Mouse (Mus musculus): Measurements from ENCODE around the gene Atxn1. TPM values are rescaled to one million over a fixed set of nuclear protein-coding genes. Genes with fewer than 3 reads are reported as not detected.

Gene Atxn1
- polyA plus RNA-seq, 1 experiment from 2014 or later = 7.7 TPM

DNA sequence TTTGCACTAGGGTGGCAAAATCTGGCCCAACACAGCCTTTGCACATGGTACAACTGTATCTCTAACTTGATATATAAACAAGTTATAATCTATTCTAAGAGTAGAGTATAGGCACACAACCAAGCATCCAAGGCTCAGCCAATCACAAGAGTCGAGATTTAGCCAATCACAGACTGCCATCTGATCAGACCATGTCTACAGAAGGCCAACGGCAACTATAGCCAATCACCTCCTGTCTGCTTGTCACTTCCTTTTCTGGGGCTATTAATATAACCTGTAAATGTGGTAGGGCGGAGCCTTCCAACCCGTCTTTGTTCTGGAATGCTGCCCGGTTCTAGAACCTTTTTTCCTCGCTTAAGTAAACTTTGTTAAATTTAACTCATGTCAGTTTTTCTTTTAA is 167.1 kb downstream of the Atxn1 start:
- ATAC-seq (ENCODE audit: insufficient number of reproducible peaks, low FRiP score) = no peak
- Histone ChIP-seq H3K27me3 (replicated peaks) (no peaks in the 10 kb centered on the region), H3K27ac (ENCODE audit: poor library complexity, severe bottlenecking) (no peak overlapping the region), H3K9ac (no peak overlapping the region), H3K9me3 (replicated peaks) (no peaks in the 10 kb centered on the region), H3K4me2 (no peak overlapping the region), H3K4me3 (no peak overlapping the region), H3K36me3 (peaks cover 22% of the 10 kb centered on the region), H3K4me1 (replicated peaks) (0 out of 2 replicates have a peak, but pooled peaks cover 4% of the 10 kb centered on the region)
- WGBS = 69% methylated on average over 6 of the region's 6 CpGs

DNA sequence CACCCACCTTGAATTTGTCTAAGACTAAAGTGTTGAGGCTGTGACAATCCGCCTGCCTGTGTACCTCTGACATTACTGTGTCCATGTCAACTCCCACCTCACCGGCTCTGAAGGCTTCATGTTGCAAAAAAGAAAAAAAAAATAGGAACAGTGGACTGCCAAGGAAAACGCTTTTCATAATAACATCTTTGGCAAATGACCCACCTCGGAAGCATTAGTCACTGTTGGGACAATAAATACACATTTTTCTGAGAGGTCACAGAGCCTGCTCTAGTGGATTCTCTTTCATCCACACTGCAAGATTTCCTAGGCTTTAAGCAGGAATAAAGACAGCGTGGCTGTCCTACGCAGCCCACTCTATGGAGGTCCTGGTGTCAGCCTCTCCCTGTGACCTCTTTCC is 168.5 kb downstream of the Atxn1 start:
- ATAC-seq (ENCODE audit: insufficient number of reproducible peaks, low FRiP score) = no peak
- Histone ChIP-seq H3K9ac (no peak overlapping the region), H3K27me3 (replicated peaks) (no peaks in the 10 kb centered on the region), H3K36me3 (peaks cover 29% of the 10 kb centered on the region), H3K27ac (ENCODE audit: poor library complexity, severe bottlenecking) (no peak overlapping the region), H3K4me3 (no peak overlapping the region), H3K4me2 (no peak overlapping the region), H3K9me3 (replicated peaks) (no peaks in the 10 kb centered on the region), H3K4me1 (replicated peaks) (0 out of 2 replicates have a peak, but pooled peaks cover 4% of the 10 kb centered on the region)
- 89% methylated on average over 6 of the region's 6 CpGs for WGBS

DNA sequence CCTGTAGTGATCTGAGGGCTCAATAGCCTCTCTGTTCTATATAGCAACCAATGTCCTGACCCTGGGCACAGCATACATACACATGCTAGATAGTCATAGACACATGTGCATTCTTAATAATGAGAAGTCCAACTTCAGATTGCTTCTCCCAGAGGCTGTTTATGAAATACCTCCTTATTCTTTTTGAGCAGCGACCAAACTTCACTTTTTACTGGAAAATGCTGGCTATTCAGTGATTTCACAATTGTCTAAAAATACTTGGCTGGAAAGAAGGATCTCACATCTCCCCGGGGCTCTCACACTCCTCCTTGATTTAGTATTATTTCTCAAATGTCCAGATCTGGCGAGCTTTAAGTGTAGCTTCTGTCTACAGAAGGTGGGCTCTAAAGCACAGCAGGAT is 171.0 kb downstream of the Atxn1 start:
- 0 out of 2 replicates have a peak, but pooled peaks cover 4% of the 10 kb centered on the region for H3K4me1 ChIP-seq (replicated peaks)
- H3K36me3 ChIP-seq = peaks cover 35% of the 10 kb centered on the region
- H3K27ac ChIP-seq (ENCODE audit: poor library complexity, severe bottlenecking) = no peak overlapping the region
- no peak overlapping the region for H3K4me2 ChIP-seq
- H3K4me3 ChIP-seq = no peak overlapping the region
- H3K27me3 ChIP-seq (replicated peaks) = no peaks in the 10 kb centered on the region
- H3K9ac ChIP-seq = no peak overlapping the region
- 79% methylated on average over 3 of the region's 3 CpGs for WGBS
- no peaks in the 10 kb centered on the region for H3K9me3 ChIP-seq (replicated peaks)
- no peak for ATAC-seq (ENCODE audit: insufficient number of reproducible peaks, low FRiP score)

DNA sequence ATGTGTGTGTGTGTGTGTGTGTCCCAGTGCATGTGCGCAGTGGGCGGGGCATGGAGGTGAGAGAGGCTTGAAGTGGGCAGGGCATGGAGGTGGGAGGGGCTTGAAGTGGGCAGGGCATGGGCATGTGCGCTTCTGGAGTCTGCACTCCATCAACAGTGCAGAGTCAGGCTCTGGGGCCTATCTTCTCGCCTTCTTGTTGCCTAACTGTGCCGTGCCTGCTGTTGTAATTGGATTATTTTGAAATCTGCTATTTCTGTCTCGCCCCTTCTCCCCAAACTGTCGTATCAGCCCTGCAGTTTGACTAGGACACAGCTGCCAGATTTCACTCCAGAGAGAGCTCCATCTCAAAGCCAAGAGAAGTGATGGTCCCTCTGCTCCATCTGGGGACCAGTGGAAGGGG is 178.4 kb downstream of the Atxn1 start:
- H3K27me3 ChIP-seq (replicated peaks) = no peaks in the 10 kb centered on the region
- no peak overlapping the region for H3K4me3 ChIP-seq
- no peak for ATAC-seq (ENCODE audit: insufficient number of reproducible peaks, low FRiP score)
- H3K4me1 ChIP-seq (replicated peaks) = peaks cover 4% of the 10 kb centered on the region; the same call in 1 of the 2 replicates
- H3K36me3 ChIP-seq = peaks cover 17% of the 10 kb centered on the region
- 71% methylated on average over 7 of the region's 7 CpGs for WGBS
- H3K27ac ChIP-seq (ENCODE audit: poor library complexity, severe bottlenecking) = no peak overlapping the region
- no peak overlapping the region for H3K9ac ChIP-seq
- H3K9me3 ChIP-seq (replicated peaks) = no peaks in the 10 kb centered on the region
- no peak overlapping the region for H3K4me2 ChIP-seq

DNA sequence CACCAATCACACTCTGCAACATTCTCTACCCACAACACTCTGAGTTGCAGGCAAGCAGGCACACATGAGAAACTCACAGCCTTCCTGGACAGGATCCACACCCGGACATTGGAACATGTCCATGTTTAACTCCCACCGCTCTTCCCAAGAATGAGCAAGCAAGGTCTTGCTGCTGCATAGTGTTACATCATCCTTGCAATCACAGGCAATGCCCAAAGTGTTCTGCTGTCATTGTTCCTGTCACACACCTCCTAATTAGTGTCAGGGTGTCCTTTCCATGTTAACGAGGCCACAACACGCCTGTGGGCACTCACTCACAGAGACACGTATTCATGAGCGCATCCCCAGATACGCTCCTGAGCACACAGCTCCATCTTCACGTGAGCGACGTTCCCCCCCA is 181.1 kb downstream of the Atxn1 start:
- Histone ChIP-seq H3K36me3 (peaks cover 13% of the 10 kb centered on the region), H3K4me3 (no peak overlapping the region), H3K27me3 (replicated peaks) (no peaks in the 10 kb centered on the region), H3K4me1 (replicated peaks) (peaks cover 4% of the 10 kb centered on the region; the same call in 1 of the 2 replicates), H3K27ac (ENCODE audit: poor library complexity, severe bottlenecking) (no peak overlapping the region), H3K9ac (no peak overlapping the region), H3K4me2 (no peak overlapping the region), H3K9me3 (replicated peaks) (no peaks in the 10 kb centered on the region)
- ATAC-seq (ENCODE audit: insufficient number of reproducible peaks, low FRiP score) = no peak
- WGBS = 78% methylated on average over 10 of the region's 10 CpGs

DNA sequence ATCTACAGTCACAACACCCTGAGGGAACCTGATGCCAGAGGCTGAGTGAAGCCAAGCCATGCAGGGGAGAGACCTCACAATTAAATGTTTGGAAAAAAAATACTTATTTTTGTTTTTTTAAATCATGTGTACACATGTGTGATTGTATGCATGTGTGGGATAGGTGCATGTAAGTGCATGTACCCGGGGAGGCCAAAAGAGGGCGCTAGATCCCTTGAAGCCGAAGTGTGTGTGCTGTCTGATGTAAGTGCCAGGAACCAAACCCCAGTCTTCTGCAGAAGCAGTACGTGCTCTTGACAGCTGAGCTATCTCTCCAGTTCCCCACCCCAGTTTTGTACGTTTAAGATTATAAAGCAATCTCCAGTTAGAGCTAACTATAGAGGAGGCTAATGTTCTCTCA is 186.1 kb downstream of the Atxn1 start:
- ATAC-seq (ENCODE audit: insufficient number of reproducible peaks, low FRiP score) = no peak
- H3K4me3 ChIP-seq = no peak overlapping the region
- WGBS = 81% methylated on average over 5 of the region's 5 CpGs
- H3K9ac ChIP-seq = no peak overlapping the region
- H3K27me3 ChIP-seq (replicated peaks) = no peaks in the 10 kb centered on the region
- H3K27ac ChIP-seq (ENCODE audit: poor library complexity, severe bottlenecking) = no peak overlapping the region
- no peak overlapping the region for H3K4me2 ChIP-seq
- no peaks in the 10 kb centered on the region for H3K9me3 ChIP-seq (replicated peaks)
- H3K4me1 ChIP-seq (replicated peaks) = peaks cover 23% of the 10 kb centered on the region
- peaks cover 12% of the 10 kb centered on the region for H3K36me3 ChIP-seq

DNA sequence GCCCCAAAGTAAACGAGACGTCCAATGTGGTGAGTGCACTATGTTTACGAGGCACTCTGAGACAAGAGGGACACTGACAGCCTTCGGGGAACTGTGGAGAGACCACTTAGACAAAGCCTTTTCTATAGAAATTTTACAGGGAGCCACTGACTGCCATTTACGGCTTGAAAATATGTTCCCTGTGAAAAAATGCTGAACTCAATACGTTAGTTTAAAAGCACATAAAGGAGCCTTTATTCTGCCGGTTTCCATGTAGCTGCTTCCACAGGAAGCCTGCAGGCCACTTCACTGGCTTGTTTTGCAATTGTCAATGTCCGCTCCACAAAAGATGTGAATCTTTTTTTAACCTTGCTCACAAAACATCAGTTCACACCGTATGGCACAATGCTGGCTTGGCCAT is 186.6 kb downstream of the Atxn1 start:
- no peak for ATAC-seq (ENCODE audit: insufficient number of reproducible peaks, low FRiP score)
- Histone ChIP-seq H3K4me1 (replicated peaks) (peaks cover 20% of the 10 kb centered on the region), H3K27me3 (replicated peaks) (no peaks in the 10 kb centered on the region), H3K9ac (no peak overlapping the region), H3K9me3 (replicated peaks) (no peaks in the 10 kb centered on the region), H3K36me3 (peaks cover 12% of the 10 kb centered on the region), H3K27ac (ENCODE audit: poor library complexity, severe bottlenecking) (no peak overlapping the region), H3K4me3 (no peak overlapping the region), H3K4me2 (no peak overlapping the region)
- 53% methylated on average over 9 of the region's 9 CpGs for WGBS

DNA sequence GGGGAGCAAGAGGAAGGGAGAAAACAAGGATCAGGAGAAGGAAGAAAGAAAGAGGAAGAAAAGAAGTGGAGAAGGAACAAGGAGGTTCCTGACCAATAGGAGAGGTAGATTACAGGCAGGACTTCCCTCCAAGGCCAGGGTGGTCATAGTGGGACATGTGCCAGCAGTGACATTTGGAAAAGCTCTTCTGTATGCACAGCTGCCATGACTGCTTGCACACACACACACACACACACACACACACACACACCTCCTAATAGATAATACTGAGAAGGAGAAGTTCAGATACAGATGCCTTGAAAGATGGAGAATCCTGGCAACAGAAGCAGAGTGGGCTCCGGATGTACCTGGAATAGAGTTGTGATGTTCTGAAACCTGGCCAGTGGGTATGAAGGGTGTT is 189.3 kb downstream of the Atxn1 start:
- Histone ChIP-seq H3K4me1 (replicated peaks) (peaks cover 20% of the 10 kb centered on the region), H3K4me2 (no peak overlapping the region)
- no peak for ATAC-seq (ENCODE audit: insufficient number of reproducible peaks, low FRiP score)

DNA sequence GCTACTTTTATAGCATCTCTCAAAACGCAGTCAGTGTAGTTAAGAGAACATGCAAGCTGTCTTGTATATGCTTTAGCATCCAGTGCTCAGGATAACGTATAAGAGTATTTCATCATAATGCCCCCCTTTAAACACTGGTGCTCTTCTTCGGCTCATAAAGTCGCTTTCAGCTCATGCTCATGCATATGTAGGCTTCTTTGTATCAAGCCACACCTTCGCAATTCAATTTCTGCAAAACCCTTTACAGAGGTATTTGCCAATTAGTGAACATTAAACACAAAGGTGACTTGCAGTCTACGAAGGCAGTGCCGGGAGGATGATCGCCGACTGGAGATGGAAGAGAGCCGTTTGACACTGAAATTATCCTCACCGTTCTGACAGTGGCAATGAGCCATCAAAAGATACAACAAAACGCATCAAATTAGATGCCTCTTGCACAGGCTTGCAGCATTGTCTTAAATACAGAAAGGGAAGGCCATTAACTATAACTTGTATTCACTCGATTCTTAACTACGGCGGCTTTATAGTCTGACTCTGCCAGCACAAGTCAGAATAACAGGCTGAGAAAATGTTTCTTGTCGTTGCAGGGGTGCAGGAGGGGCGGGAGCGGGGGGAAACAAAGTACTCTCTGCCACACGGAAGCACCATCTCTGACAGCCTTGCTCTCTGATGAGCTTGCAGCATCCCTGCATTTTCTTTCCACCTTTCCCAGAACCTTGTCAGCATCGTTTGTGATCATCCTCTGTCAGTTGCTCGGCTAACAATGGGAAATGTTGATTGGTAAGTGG is 191.2 kb downstream of the Atxn1 start:
- H3K27ac ChIP-seq (ENCODE audit: poor library complexity, severe bottlenecking) = no peak overlapping the region
- H3K36me3 ChIP-seq = peaks cover 16% of the 10 kb centered on the region
- no peak overlapping the region for H3K9ac ChIP-seq
- no peak overlapping the region for H3K4me3 ChIP-seq
- ATAC-seq (ENCODE audit: insufficient number of reproducible peaks, low FRiP score) = no peak
- peaks cover 20% of the 10 kb centered on the region for H3K4me1 ChIP-seq (replicated peaks)
- 84% methylated on average over 21 of the region's 21 CpGs for WGBS
- no peaks in the 10 kb centered on the region for H3K9me3 ChIP-seq (replicated peaks)
- no peak overlapping the region for H3K4me2 ChIP-seq
- no peaks in the 10 kb centered on the region for H3K27me3 ChIP-seq (replicated peaks)

More for the DNA sequence above, 189.3 kb downstream of the Atxn1 start:
- WGBS = 86% methylated on average over 1 of the region's 1 CpGs
- Histone ChIP-seq H3K36me3 (peaks cover 8% of the 10 kb centered on the region), H3K27ac (ENCODE audit: poor library complexity, severe bottlenecking) (no peak overlapping the region), H3K9ac (no peak overlapping the region), H3K9me3 (replicated peaks) (no peaks in the 10 kb centered on the region), H3K27me3 (replicated peaks) (no peaks in the 10 kb centered on the region), H3K4me3 (no peak overlapping the region)

DNA sequence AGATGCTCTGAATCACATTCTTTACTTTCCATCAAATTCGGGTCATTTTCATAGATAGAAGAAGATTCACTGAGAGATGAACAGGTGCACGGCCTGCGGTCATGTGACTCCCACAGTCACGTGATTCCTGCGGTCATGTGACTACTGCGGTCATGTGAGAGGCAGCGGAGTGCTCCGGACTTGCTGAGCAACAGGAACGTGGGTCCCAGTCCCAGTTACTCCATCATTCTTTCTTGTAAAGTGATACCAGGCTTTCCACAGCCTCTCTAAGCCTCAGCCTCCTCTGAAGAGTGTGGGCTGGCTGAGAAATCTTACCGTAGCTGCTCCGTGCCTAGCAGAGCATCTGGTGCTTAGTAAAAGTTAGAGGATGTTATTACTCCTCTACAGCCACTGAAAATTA is 195.1 kb downstream of the Atxn1 start:
- H3K4me2 ChIP-seq = no peak overlapping the region
- H3K9me3 ChIP-seq (replicated peaks) = no peaks in the 10 kb centered on the region
- no peak overlapping the region for H3K27ac ChIP-seq (ENCODE audit: poor library complexity, severe bottlenecking)
- ATAC-seq (ENCODE audit: insufficient number of reproducible peaks, low FRiP score) = no peak
- 87% methylated on average over 11 of the region's 11 CpGs for WGBS
- H3K4me1 ChIP-seq (replicated peaks) = no peaks in the 10 kb centered on the region
- H3K4me3 ChIP-seq = no peak overlapping the region
- H3K36me3 ChIP-seq = peaks cover 16% of the 10 kb centered on the region
- H3K27me3 ChIP-seq (replicated peaks) = no peaks in the 10 kb centered on the region
- H3K9ac ChIP-seq = no peak overlapping the region

DNA sequence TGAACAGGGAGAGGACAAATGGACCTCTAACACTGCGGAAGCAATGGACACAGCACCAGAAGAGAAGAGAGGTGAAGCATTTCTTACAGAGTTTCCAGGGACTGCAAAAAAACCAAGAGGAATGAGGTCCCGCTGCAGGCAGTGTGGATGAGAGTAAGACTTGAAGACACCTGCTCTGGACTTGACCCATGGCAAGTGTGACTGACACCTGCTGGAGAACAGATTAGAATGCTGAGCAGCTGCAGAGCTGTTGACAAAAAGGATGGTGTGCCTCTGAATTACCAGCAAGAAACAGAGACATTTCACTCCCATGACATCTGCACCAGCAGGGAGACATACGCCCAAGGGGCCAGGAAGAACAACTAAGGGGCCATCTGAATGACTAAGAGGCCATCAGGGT is 196.6 kb downstream of the Atxn1 start:
- WGBS = 80% methylated on average over 3 of the region's 3 CpGs
- no peak for ATAC-seq (ENCODE audit: insufficient number of reproducible peaks, low FRiP score)
- Histone ChIP-seq H3K36me3 (peaks cover 14% of the 10 kb centered on the region), H3K4me2 (no peak overlapping the region), H3K4me1 (replicated peaks) (no peaks in the 10 kb centered on the region), H3K27ac (ENCODE audit: poor library complexity, severe bottlenecking) (no peak overlapping the region), H3K9ac (no peak overlapping the region), H3K27me3 (replicated peaks) (no peaks in the 10 kb centered on the region), H3K4me3 (no peak overlapping the region), H3K9me3 (replicated peaks) (no peaks in the 10 kb centered on the region)

DNA sequence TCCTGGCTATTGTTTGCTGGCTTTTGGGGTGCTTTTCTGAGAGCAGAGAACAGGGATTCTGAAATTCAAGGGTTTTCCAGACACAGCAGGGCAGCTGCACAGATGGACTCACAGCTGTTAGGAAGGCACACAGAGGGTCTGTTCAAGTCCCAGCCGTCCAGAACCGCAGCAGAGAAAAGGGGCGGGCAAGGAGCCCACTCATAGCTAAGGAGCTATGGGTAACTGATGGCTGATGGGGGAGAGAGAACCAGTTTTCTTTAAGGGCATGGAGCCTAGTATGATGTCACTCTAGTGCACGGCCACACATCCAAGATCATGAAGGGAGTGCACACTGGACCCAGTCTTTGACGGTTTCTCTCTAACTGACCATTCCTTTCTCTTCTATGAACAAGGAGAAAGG is 200.5 kb downstream of the Atxn1 start:
- ATAC-seq (ENCODE audit: insufficient number of reproducible peaks, low FRiP score) = no peak

More for the DNA sequence above, 200.5 kb downstream of the Atxn1 start:
- Histone ChIP-seq H3K4me2 (no peak overlapping the region), H3K36me3 (peaks cover under 1% of the 10 kb centered on the region; the same call in 1 of the 2 replicates), H3K4me3 (no peak overlapping the region), H3K27me3 (replicated peaks) (no peaks in the 10 kb centered on the region), H3K4me1 (replicated peaks) (no peaks in the 10 kb centered on the region), H3K9ac (no peak overlapping the region), H3K9me3 (replicated peaks) (no peaks in the 10 kb centered on the region), H3K27ac (ENCODE audit: poor library complexity, severe bottlenecking) (no peak overlapping the region)
- 89% methylated on average over 5 of the region's 5 CpGs for WGBS

Data from heart, embryonic 12.5 days (tissue).